Mouse (Mus musculus): ENCODE measurements around the gene Sirpa. TPM values are rescaled to one million over a fixed set of nuclear protein-coding genes. Genes with fewer than 3 reads are reported as not detected.

The Sirpa gene
- total and polyA plus RNA-seq, 2 experiments from 2014 or later, result 61.8 to 118 TPM

DNA sequence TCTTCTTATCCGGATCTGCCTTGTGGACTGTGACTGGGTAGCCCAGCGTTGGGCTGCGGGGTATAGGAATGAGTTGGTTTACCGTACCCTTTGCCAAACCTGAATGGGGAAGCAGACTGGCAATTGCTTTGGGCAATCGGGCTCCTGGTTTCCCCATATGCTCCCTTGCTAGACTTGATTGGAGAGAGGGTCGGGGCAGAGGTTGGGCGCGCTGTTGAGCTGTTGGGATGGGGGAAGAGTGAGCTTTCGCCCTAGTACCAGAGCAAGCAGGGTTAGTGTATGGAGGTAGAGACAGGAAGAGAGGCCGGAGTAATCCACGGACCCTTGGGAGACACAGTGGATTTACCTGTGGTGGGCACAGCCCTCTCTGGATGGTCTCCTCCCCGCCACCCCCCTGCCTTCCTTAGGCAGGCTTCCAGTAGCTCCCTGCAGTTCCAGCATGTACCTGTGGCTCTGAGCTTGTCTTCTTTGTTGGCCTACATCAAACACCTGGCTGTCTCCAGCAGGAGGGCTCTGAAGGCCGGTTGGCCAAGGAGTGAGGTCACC lies 1.3 kb downstream of the Sirpa start:
- 0 out of 2 replicates have a peak, but pooled peaks have one; percentile 23 for TF ChIP-seq CTCF (IDR thresholded peaks at IDR 0.05; ENCODE audit: low read depth)
- Histone ChIP-seq H3K9me3 (ENCODE audit: low read length) (no peaks in the 10 kb centered on the region), H3K4me1 (ENCODE audit: insufficient read depth) (peaks cover 14% of the 10 kb centered on the region; the same call in 1 of the 2 replicates), H3K4me3 (ENCODE audit: low read depth, low read length) (peak overlapping the region; percentile 78), H3K4me2 (ENCODE audit: low read depth) (peak overlapping the region; percentile 96), H3K36me3 (ENCODE audit: insufficient read depth) (no peaks in the 10 kb centered on the region), H3K9ac (peak overlapping the region; percentile 87), H3K27ac (ENCODE audit: low read depth, low read length) (peak overlapping the region; percentile 87), H3K27me3 (ENCODE audit: insufficient read depth, low read length) (no peaks in the 10 kb centered on the region)
- no peak for DNase-seq
- WGBS, result 7% methylated on average over 13 of the region's 13 CpGs
- ATAC-seq, result no peak

DNA sequence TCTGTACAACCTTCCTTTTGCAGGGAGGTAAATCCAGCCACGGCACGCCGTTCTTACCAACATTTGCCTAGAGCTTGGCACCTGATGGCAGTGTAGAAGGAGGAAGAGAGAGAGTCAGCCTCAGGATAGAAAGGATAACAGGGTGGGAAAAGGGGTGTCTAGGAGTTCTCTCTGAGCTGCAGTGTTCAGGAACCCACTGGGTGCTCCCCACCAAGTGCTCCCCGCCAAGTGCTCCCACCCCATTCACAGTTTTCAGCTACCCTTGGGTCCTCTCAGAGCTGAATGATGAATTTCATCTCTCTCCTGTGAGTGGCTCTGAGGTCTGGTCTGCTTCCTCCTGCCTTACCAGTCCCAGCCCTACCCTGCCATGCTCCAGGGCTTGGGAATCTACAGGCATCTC lies 1.9 kb downstream of the Sirpa start:
- H3K27ac ChIP-seq (ENCODE audit: low read depth, low read length), result no peak overlapping the region
- H3K4me1 ChIP-seq (ENCODE audit: insufficient read depth), result peaks cover 14% of the 10 kb centered on the region; the same call in 1 of the 2 replicates
- H3K4me2 ChIP-seq (ENCODE audit: low read depth), result peak overlapping the region; percentile 96

DNA sequence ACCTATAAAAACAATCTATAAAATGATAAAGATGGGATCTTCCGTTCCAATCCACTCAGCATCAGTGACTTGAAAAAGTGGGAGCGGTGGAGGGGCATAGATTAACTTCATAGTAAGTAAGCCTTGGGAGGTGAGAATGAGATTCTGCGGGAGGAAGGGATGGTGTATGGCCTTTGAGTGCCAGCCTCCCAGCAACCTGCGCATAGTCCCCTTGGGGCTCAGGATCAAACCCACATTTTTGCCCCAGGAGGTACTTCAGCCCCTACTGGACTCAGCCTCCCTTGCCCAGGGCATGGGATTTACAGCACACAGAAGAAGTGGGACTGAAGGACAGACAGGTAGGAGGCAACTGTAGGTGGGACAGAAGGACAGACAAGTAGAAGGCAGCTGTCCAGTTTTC lies 2.6 kb downstream of the Sirpa start:
- no peak for ATAC-seq
- Histone ChIP-seq H3K4me1 (ENCODE audit: insufficient read depth) (peaks cover 14% of the 10 kb centered on the region; the same call in 1 of the 2 replicates), H3K4me3 (ENCODE audit: low read depth, low read length) (no peak overlapping the region), H3K4me2 (ENCODE audit: low read depth) (peak overlapping the region; percentile 96), H3K36me3 (ENCODE audit: insufficient read depth) (no peaks in the 10 kb centered on the region), H3K9me3 (ENCODE audit: low read length) (no peaks in the 10 kb centered on the region), H3K9ac (no peak overlapping the region), H3K27ac (ENCODE audit: low read depth, low read length) (no peak overlapping the region), H3K27me3 (ENCODE audit: insufficient read depth, low read length) (no peaks in the 10 kb centered on the region)
- 67% methylated on average over 4 of the region's 4 CpGs for WGBS
- no peak for TF ChIP-seq CTCF (IDR thresholded peaks at IDR 0.05; ENCODE audit: low read depth)
- no peak for DNase-seq

More for the DNA sequence above, 1.9 kb downstream of the Sirpa start:
- Histone ChIP-seq H3K4me3 (ENCODE audit: low read depth, low read length) (peak overlapping the region; percentile 78), H3K27me3 (ENCODE audit: insufficient read depth, low read length) (no peaks in the 10 kb centered on the region), H3K36me3 (ENCODE audit: insufficient read depth) (no peaks in the 10 kb centered on the region), H3K9me3 (ENCODE audit: low read length) (no peaks in the 10 kb centered on the region), H3K9ac (peak overlapping the region; percentile 87)
- TF ChIP-seq CTCF (IDR thresholded peaks at IDR 0.05; ENCODE audit: low read depth), result no peak
- ATAC-seq, result no peak
- WGBS, result 61% methylated on average over 4 of the region's 4 CpGs
- DNase-seq, result no peak

DNA sequence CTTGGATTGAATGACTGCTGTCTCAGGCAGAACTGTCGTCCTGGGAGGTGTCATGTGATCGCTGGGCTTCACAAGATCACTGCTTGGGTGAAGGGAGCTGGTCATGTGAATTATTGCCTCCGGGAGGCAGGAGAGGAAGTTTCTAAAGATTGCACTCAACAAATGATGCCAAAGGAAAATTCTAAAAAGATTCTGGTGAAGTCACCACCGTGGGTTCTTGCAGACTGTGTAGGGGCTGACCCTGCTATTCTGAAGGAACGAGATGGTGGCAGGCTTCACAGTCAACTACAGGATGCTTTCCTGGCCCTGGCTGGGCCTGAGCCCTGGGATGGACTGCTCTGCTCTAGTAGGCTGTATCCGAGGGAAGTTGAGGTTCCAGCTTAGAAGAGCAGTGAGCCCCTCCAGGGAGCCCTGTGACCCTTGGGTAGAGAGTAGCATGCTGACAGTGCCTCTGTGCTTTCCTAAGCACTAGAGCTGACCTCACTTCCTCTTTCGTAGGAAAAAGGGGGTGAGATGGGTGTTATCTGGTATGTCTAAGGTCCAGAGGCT lies 3.1 kb downstream of the Sirpa start:
- Histone ChIP-seq H3K27ac (ENCODE audit: low read depth, low read length) (no peak overlapping the region), H3K4me3 (ENCODE audit: low read depth, low read length) (no peak overlapping the region), H3K9me3 (ENCODE audit: low read length) (no peaks in the 10 kb centered on the region), H3K4me1 (ENCODE audit: insufficient read depth) (peaks cover 14% of the 10 kb centered on the region; the same call in 1 of the 2 replicates), H3K36me3 (ENCODE audit: insufficient read depth) (no peaks in the 10 kb centered on the region), H3K4me2 (ENCODE audit: low read depth) (peak overlapping the region; percentile 96), H3K9ac (no peak overlapping the region), H3K27me3 (ENCODE audit: insufficient read depth, low read length) (no peaks in the 10 kb centered on the region)
- WGBS, result 56% methylated on average over 7 of the region's 7 CpGs
- DNase-seq (no peak), ATAC-seq (no peak)
- TF ChIP-seq CTCF (IDR thresholded peaks at IDR 0.05; ENCODE audit: low read depth), result no peak

DNA sequence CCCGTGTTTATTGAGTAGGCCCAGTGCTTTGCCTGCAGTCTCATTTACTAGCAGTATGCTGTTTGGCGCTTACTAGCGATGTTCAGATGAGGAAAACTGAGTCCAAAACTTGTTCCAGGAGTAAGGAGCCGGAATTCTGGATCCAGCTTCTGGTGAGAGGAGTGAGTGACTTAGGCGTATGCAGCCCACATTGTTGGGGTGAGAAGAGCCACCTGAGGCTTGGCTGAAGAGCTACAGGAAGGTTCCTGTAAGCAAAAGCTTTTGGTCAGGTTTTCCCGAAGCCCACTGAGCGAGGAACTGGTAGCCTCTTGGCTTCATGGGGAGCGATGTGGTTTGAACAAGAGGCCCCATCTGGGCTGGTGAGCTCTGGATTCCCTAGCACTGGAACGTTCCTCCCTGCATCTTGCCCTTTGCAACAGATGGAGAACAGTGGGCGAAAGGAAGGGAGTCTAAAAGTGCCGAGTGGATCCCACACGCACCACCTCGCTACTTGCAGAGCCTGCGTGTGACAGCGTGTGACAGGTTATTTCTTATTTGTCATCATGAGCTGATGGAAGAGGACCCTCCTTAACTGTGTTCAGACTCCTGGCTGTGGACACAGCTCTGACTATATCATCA lies 4.0 kb downstream of the Sirpa start:
- no peak overlapping the region for H3K27ac ChIP-seq (ENCODE audit: low read depth, low read length)
- ATAC-seq (no peak), DNase-seq (no peak)
- H3K4me2 ChIP-seq (ENCODE audit: low read depth), result no peak overlapping the region
- TF ChIP-seq CTCF (IDR thresholded peaks at IDR 0.05; ENCODE audit: low read depth), result no peak
- no peak overlapping the region for H3K4me3 ChIP-seq (ENCODE audit: low read depth, low read length)
- no peaks in the 10 kb centered on the region for H3K9me3 ChIP-seq (ENCODE audit: low read length)
- WGBS, result 89% methylated on average over 15 of the region's 15 CpGs
- no peak overlapping the region for H3K9ac ChIP-seq
- H3K27me3 ChIP-seq (ENCODE audit: insufficient read depth, low read length), result no peaks in the 10 kb centered on the region
- H3K4me1 ChIP-seq (ENCODE audit: insufficient read depth), result peaks cover 14% of the 10 kb centered on the region; the same call in 1 of the 2 replicates
- H3K36me3 ChIP-seq (ENCODE audit: insufficient read depth), result no peaks in the 10 kb centered on the region

DNA sequence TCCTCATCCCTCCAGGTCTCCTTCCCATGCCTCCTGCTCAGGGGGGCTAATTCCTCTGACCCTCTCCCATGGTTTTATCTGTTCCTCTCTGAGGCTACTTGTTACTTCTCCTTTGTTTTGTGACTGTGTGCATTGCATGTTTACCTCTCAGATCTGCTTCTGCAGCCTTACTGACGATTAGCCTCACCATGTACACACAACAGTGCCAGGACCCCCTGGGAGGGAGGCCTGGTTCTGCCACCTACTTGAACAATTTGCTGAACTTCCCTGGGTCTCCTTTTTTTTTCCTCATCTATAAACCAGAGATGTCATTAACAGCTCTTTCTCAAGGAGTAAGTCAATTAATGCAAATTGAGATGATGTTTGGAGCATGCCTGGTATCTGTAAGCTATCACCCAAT lies 4.9 kb downstream of the Sirpa start:
- ATAC-seq (no peak), DNase-seq (no peak)
- no peak overlapping the region for H3K4me3 ChIP-seq (ENCODE audit: low read depth, low read length)
- no peaks in the 10 kb centered on the region for H3K36me3 ChIP-seq (ENCODE audit: insufficient read depth)
- H3K27me3 ChIP-seq (ENCODE audit: insufficient read depth, low read length), result no peaks in the 10 kb centered on the region
- TF ChIP-seq CTCF (IDR thresholded peaks at IDR 0.05; ENCODE audit: low read depth), result no peak
- H3K4me1 ChIP-seq (ENCODE audit: insufficient read depth), result peaks cover 8% of the 10 kb centered on the region; the same call in 1 of the 2 replicates
- H3K27ac ChIP-seq (ENCODE audit: low read depth, low read length), result no peak overlapping the region
- no peak overlapping the region for H3K9ac ChIP-seq
- H3K4me2 ChIP-seq (ENCODE audit: low read depth), result no peak overlapping the region
- H3K9me3 ChIP-seq (ENCODE audit: low read length), result no peaks in the 10 kb centered on the region
- WGBS, result 35% methylated on average over 1 of the region's 1 CpGs

DNA sequence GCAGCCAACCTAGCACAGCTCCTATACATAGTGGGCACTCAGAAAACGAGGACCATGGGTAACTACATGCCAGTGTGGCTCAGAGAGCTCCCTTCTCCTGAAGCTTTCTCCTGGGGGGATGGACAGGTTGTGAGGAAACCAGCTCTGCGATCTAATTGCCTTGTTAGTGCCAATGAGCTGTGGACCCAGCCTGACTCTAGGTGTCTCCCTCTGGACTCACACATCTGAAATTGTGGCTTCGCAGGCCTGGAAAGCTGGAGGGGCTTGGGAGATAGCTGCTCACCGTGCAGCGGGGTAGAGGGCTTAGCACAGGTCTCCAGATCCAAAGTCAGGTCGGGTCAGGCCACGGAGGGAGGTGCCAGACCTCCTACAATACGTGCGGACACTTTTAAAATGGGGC lies 5.5 kb downstream of the Sirpa start:
- 0 out of 2 replicates have a peak, but pooled peaks have one; percentile 5 for TF ChIP-seq CTCF (IDR thresholded peaks at IDR 0.05; ENCODE audit: low read depth)
- Histone ChIP-seq H3K27me3 (ENCODE audit: insufficient read depth, low read length) (no peaks in the 10 kb centered on the region), H3K27ac (ENCODE audit: low read depth, low read length) (no peak overlapping the region), H3K4me1 (ENCODE audit: insufficient read depth) (peaks cover 8% of the 10 kb centered on the region; the same call in 1 of the 2 replicates), H3K9me3 (ENCODE audit: low read length) (no peaks in the 10 kb centered on the region), H3K4me2 (ENCODE audit: low read depth) (no peak overlapping the region), H3K36me3 (ENCODE audit: insufficient read depth) (no peaks in the 10 kb centered on the region), H3K4me3 (ENCODE audit: low read depth, low read length) (no peak overlapping the region), H3K9ac (no peak overlapping the region)
- ATAC-seq (no peak), DNase-seq (no peak)
- WGBS, result 70% methylated on average over 9 of the region's 9 CpGs

Data from forebrain, postnatal 0 days (tissue).